Mouse (Mus musculus) adrenal gland, postnatal 14 days (tissue): ENCODE data around the gene Rccd1. TPM values are rescaled to one million over a fixed set of nuclear protein-coding genes. Genes with fewer than 3 reads are reported as not detected.
"Not testable (repeated sequence)": the region's sequence is repeated elsewhere in the genome, so short reads cannot be mapped to it uniquely, and the experiment has no call there.

ENCODE experiments used
- DNase-seq: peaks from one replicate; pipeline ENCODE4 v3.0.0; 2021; ENCODE audit warnings: mixed read lengths
- total RNA-seq: library from RNA; stranded (reverse); gene quantifications from 2 replicates; pipeline ENCODE4 v1.2.3, GENCODE M21; 2021

The Rccd1 gene
- total RNA-seq, 1 experiment from 2014 or later, result 6.6 TPM

GRCm38 (mm10) chr7:80346173-80346572 lies 21.9 kb upstream of the Rccd1 start:
- no peak for DNase-seq

- DNase-seq, result no peak
Measured at GRCm38 (mm10) chr7:80343270-80344018, 19.2 kb upstream of the Rccd1 start.

GRCm38 (mm10) chr7:80342858-80343257 lies 18.6 kb upstream of the Rccd1 start, which contains the start of gene Hddc3:
Hddc3 (plus strand) TSS chr7:80343104.
- peak; percentile 96 for DNase-seq

- DNase-seq, result no peak
Measured at GRCm38 (mm10) chr7:80341793-80342192, 17.5 kb upstream of the Rccd1 start.

GRCm38 (mm10) chr7:80340793-80341192 lies 16.5 kb upstream of the Rccd1 start, which contains the start of gene Unc45a:
Unc45a (minus strand) TSS chr7:80341005.
- DNase-seq, result peak; percentile 86

GRCm38 (mm10) chr7:80339793-80340628 lies 15.8 kb upstream of the Rccd1 start:
- DNase-seq, result peak; percentile 98

- peak; percentile 54 for DNase-seq
Measured at GRCm38 (mm10) chr7:80339371-80339770, 15.1 kb upstream of the Rccd1 start.

- DNase-seq, result no peak
Measured at GRCm38 (mm10) chr7:80336932-80337331, 12.7 kb upstream of the Rccd1 start.

GRCm38 (mm10) chr7:80334848-80335247 lies 10.6 kb upstream of the Rccd1 start:
- DNase-seq, result no peak

- peak; percentile 70 for DNase-seq
Measured at GRCm38 (mm10) chr7:80331433-80331832, 7.2 kb upstream of the Rccd1 start.

- no peak for DNase-seq
Measured at GRCm38 (mm10) chr7:80330278-80330677, 6.0 kb upstream of the Rccd1 start.

- DNase-seq, result no peak
Measured at GRCm38 (mm10) chr7:80326076-80326475, 1.8 kb upstream of the Rccd1 start.

GRCm38 (mm10) chr7:80325292-80325868 lies 1.1 kb upstream of the Rccd1 start:
- no peak for DNase-seq

- not testable (repeated sequence) for DNase-seq
Measured at GRCm38 (mm10) chr7:80324816-80325119, 514 bp upstream of the Rccd1 start.

GRCm38 (mm10) chr7:80323336-80323735 lies 918 bp downstream of the Rccd1 start:
- no peak for DNase-seq

- DNase-seq, result no peak
Measured at GRCm38 (mm10) chr7:80319846-80320496, 4.3 kb downstream of the Rccd1 start.

- no peak for DNase-seq
Measured at GRCm38 (mm10) chr7:80318670-80319069, 5.6 kb downstream of the Rccd1 start.

GRCm38 (mm10) chr7:80317439-80318115 lies 6.7 kb downstream of the Rccd1 start:
- no peak for DNase-seq

- DNase-seq, result no peak
Measured at GRCm38 (mm10) chr7:80315733-80316132, 8.5 kb downstream of the Rccd1 start.

GRCm38 (mm10) chr7:80310771-80311170 lies 13.5 kb downstream of the Rccd1 start:
- DNase-seq, result no peak

- DNase-seq, result no peak
Measured at GRCm38 (mm10) chr7:80307766-80308165, 16.5 kb downstream of the Rccd1 start.

GRCm38 (mm10) chr7:80301522-80301921 lies 22.7 kb downstream of the Rccd1 start:
- no peak for DNase-seq
